Mouse (Mus musculus) ES-E14 (cell line): ENCODE measurements around the gene Suz12. TPM values are rescaled to one million over a fixed set of nuclear protein-coding genes. Genes with fewer than 3 reads are reported as not detected.
"Not testable (repeated sequence)": the region's sequence is repeated elsewhere in the genome, so short reads cannot be mapped to it uniquely, and the experiment has no call there.

Source experiments
- DNase-seq: peaks from one replicate; pipeline ENCODE4 v3.0.0-alpha.2; 2013; ENCODE audit warnings: low read depth, low spot score
- H3K27ac ChIP-seq: 2 replicates; pipeline ENCODE4 v1.5.1; 2012; ENCODE audit warnings: low read depth, mild to moderate bottlenecking, low read length, moderate library complexity, mixed read lengths; ENCODE audit not compliant: poor library complexity, insufficient read depth, severe bottlenecking
- H3K36me3 ChIP-seq: 2 replicates; pipeline ENCODE4 v1.6.1; 2012; ENCODE audit warnings: mild to moderate bottlenecking, low read length, moderate library complexity, mixed read lengths; ENCODE audit not compliant: control insufficient read depth, poor library complexity, insufficient read depth, severe bottlenecking
- H3K4me1 ChIP-seq, 2 experiments: fragments of 150-350 bp in 1 of 2; sonication (generic) in 1 of 2; 2 replicates each; pipeline ENCODE4 v1.6.1; 2012; ENCODE audit warnings: low read length in 2 of 2, mild to moderate bottlenecking in 1 of 2, mixed read lengths in 1 of 2; ENCODE audit not compliant: control insufficient read depth in 2 of 2, insufficient read depth in 2 of 2, poor library complexity in 1 of 2
- H3K4me3 ChIP-seq, 2 experiments: fragments of 150-350 bp in 1 of 2; sonication (generic) in 1 of 2; 2 replicates each; pipeline ENCODE4 v1.5.1; 2012; ENCODE audit warnings: low read length in 2 of 2, low read depth in 1 of 2, mild to moderate bottlenecking in 1 of 2, mixed read lengths in 1 of 2; ENCODE audit not compliant: insufficient read depth in 1 of 2, poor library complexity in 1 of 2, severe bottlenecking in 1 of 2
- H3K9ac ChIP-seq: 2 replicates; pipeline ENCODE4 v1.6.1; 2012; ENCODE audit warnings: low read depth, mild to moderate bottlenecking, low read length, mixed read lengths; ENCODE audit not compliant: poor library complexity, insufficient read depth, severe bottlenecking
- H3K9me3 ChIP-seq: fragments of 150-350 bp; sonication (generic); 2 replicates; pipeline ENCODE4 v1.6.1; 2012; ENCODE audit warnings: low read depth, mild to moderate bottlenecking, low read length; ENCODE audit not compliant: control insufficient read depth, insufficient read depth
- CHD2 ChIP-seq: IDR thresholded peaks from 2 replicates; pipeline ENCODE4 v1.6.1; 2014; ENCODE audit warnings: mild to moderate bottlenecking, low read depth, low read length, inconsistent platforms
- HCFC1 ChIP-seq: IDR thresholded peaks from 2 replicates; pipeline ENCODE4 v1.6.1; 2012; ENCODE audit warnings: low read length, inconsistent platforms, borderline replicate concordance; ENCODE audit not compliant: insufficient read depth
- MAFK ChIP-seq: IDR thresholded peaks from 2 replicates; pipeline ENCODE4 v1.6.1; 2014; ENCODE audit warnings: mild to moderate bottlenecking, low read depth, low read length, inconsistent platforms; ENCODE audit not compliant: insufficient read depth
- ZC3H11A ChIP-seq: IDR thresholded peaks from 2 replicates; pipeline ENCODE4 v1.6.1; 2012; ENCODE audit warnings: low read depth, mild to moderate bottlenecking, inconsistent platforms, low read length, borderline replicate concordance
- ZNF384 ChIP-seq: IDR thresholded peaks from 2 replicates; pipeline ENCODE4 v1.6.1; 2012; ENCODE audit warnings: low read depth, low read length, inconsistent platforms
- in situ Hi-C, 2 experiments: fragments of 600-800 bp; cut with MboI; formaldehyde crosslinking; loops; one replicate each; pipeline ENCODE4 v1.15.1; 2025; ENCODE audit warnings: low sequenced_read_pairs in 2 of 2, inconsistent platforms in 1 of 2; ENCODE audit not compliant: unreplicated experiment in 2 of 2
- total RNA-seq: library from RNA; depleted of rRNA; stranded (reverse); fragments of 300-350 nt; gene quantifications from 2 replicates; pipeline ENCODE4 v1.2.3, GENCODE M21; 2012

The Suz12 gene
- total RNA-seq, 1 experiment, result 93.2 TPM

DNA sequence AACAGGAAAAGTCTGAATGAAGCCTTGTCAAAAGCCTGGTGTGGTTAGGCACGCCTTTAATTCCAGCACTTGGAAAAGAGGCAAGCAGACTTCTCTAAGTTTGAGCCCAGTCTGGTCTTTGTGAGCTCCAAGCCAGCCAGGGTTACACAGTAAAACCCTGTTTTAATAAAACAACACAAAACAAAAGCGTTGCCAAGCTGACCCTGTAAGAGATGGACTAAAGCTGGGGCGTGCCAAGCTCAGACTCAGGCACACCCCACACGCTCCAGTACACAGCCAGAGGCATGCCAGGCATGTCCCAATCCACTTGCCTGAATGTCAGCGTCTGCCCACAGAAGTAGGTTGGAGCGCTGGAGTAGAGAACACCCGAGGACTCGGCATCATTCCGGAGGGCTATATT is 63.2 kb downstream of the Suz12 start:
- H3K4me1 ChIP-seq, result peaks cover 0 to 4% of the 10 kb centered on the region in 2 experiments; a peak in 1 of 4 replicates
- in situ Hi-C loops, result no loop called here
- peaks cover 39% of the 10 kb centered on the region for H3K36me3 ChIP-seq
- no peak overlapping the region for H3K27ac ChIP-seq
- H3K9ac ChIP-seq, result no peak overlapping the region
- no peak for DNase-seq
- no peaks in the 10 kb centered on the region for H3K9me3 ChIP-seq
- H3K4me3 ChIP-seq, result no peak overlapping the region
- no peak for TF ChIP-seq ZNF384
- TF ChIP-seq HCFC1, result no peak
- TF ChIP-seq ZC3H11A, result no peak
- TF ChIP-seq CHD2, result no peak
- no peak for TF ChIP-seq MAFK

DNA sequence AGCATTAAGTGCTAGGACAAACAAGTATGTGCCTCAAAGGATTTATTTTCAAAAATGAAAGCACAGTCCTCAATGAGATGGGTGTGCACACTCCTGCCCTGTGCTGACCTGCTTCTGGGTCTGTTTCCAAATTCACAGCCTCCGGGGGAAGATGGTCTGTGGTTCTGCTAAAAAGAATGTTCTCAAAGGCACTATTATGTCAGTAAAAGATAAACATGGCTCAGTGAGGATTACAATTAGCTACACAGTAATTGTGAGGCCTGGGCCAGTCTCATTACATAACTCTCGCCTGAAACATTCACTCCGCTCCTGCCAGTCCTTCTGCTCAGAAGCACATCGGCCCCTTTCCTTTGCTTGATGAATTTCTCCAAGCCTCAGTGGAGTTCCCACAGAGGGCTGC is 69.3 kb downstream of the Suz12 start:
- peaks cover 17% of the 10 kb centered on the region for H3K36me3 ChIP-seq
- no peak for TF ChIP-seq ZC3H11A
- no peak for TF ChIP-seq MAFK
- TF ChIP-seq HCFC1, result no peak
- no peak for TF ChIP-seq ZNF384
- TF ChIP-seq CHD2, result no peak
- no peak for DNase-seq

GRCm38 (mm10) chr11:80066373-80066772 is 73.5 kb downstream of the Suz12 start:
- DNase-seq, H3K9ac ChIP-seq, in situ Hi-C loops, H3K27ac ChIP-seq, H3K9me3 ChIP-seq, H3K4me1 ChIP-seq, H3K36me3 ChIP-seq, H3K4me3 ChIP-seq: not testable (repeated sequence)

More for the DNA sequence above, 69.3 kb downstream of the Suz12 start:
- Histone ChIP-seq H3K9ac (no peak overlapping the region), H3K27ac (no peak overlapping the region), H3K4me3 (no peak overlapping the region), H3K4me1 (no peaks in the 10 kb centered on the region), H3K9me3 (no peaks in the 10 kb centered on the region)
- in situ Hi-C loops, result no loop called here

GRCm38 (mm10) chr11:80067558-80067957 is 74.7 kb downstream of the Suz12 start:
- no peak for DNase-seq
- no peak overlapping the region for H3K9ac ChIP-seq
- H3K4me3 ChIP-seq, result no peak overlapping the region
- H3K4me1 ChIP-seq, result peaks cover 2 to 5% of the 10 kb centered on the region in 2 experiments; a peak in 2 of 4 replicates
- peaks cover 5% of the 10 kb centered on the region for H3K36me3 ChIP-seq
- H3K9me3 ChIP-seq, result no peaks in the 10 kb centered on the region
- no peak overlapping the region for H3K27ac ChIP-seq
- TF ChIP-seq MAFK (no peak), CHD2 (no peak), ZNF384 (no peak), HCFC1 (no peak), ZC3H11A (no peak)
- in situ Hi-C loops, result no loop called here

DNA sequence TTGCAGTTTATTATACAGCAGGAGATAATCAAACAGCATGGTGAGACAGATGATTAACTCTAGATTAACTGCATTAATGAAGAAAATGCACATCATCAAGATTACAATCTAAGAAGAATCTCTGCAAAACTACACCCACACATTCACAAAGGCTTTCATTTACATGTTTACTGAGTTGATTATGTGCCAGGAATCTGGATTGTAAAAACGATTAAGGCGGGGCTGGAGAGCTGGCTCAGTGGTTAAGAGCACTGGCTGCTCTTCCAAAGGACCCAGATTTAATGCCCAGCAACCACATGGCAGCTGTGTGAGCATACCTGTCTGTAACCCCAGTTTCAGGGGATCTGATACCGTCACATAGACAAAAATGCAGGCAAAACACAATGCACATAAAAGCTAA is 76.9 kb downstream of the Suz12 start:
- Histone ChIP-seq H3K9ac (no peak overlapping the region), H3K27ac (no peak overlapping the region), H3K4me3 (no peak overlapping the region), H3K4me1 (peaks cover 2 to 6% of the 10 kb centered on the region in 2 experiments; a peak in 2 of 4 replicates), H3K36me3 (0 out of 2 replicates have a peak, but pooled peaks cover 2% of the 10 kb centered on the region), H3K9me3 (no peaks in the 10 kb centered on the region)
- in situ Hi-C loops, result no loop called here
- DNase-seq, result no peak
- TF ChIP-seq MAFK (no peak), CHD2 (no peak), ZNF384 (no peak), HCFC1 (no peak), ZC3H11A (no peak)
